Mouse (Mus musculus) hindlimb bud, embryonic 11.5 days (tissue): ENCODE results near the gene Tifa.
"Not testable (repeated sequence)": the region's sequence is repeated elsewhere in the genome, so short reads cannot be mapped to it uniquely, and the experiment has no call there.

Source experiments
- DNase-seq: peaks from one replicate; pipeline ENCODE4 v3.0.0-alpha.2; 2012; ENCODE audit warnings: low read depth, low spot score; ENCODE audit errors: extremely low spot score

The Tifa gene

GRCm38 (mm10) chr3:127789500-127790191, at the start of gene Tifa:
Tifa (plus strand) TSS chr3:127789805.
- no peak for DNase-seq

DNA sequence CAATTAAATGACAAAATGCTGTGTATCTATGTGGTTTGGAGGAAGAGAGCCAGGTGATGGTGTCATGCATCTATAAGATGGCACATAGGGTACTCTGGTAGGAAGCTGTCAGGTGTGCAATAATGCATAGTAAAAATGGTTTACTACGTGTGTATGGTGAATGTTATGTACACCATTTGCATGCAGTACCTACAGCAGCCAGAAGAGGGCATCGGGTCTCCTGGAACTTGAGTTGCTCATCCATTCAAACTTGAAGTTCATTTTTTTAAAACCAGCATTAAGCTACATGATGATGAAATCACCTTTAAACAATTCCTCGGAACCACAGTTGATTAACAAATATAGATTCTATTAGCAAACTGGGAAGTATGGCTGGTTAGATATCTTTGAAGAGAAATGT, 48.1 kb upstream of the Tifa start:
- no peak for DNase-seq

DNA sequence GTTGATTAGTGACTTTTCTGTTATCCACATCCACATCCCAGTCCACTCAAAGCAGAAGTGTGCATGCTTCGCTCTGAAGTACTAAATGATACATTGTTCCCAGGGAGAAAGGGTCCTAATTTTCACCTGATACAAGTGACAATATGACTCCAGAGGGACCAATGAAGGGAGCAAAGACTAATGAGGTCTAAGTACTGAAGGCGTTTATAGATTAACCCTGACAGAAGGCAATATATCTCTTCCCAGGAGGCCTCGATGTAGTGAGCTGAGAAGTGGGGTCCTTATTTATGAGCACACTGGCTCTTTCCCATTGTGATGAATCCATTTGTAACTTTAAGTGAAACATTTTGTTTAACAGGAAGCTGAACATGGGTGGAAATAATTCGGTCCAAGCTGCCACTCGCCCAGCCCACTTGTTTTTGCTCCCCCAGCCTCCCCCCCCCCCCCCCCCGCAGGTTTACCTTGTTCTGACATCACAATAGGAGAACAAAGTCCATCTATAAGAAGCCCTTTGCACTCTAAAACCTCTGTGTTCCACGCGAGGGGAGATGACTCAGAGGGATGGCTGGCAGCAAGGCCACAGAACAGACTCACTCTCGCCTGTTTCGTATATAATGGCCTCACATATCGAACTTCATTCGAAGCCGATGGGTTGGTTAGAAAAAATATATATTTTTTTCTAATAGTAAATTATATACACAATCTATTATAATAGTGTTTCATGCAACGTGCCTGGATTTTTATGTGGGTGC, 45.8 kb upstream of the Tifa start:
- no peak for DNase-seq

GRCm38 (mm10) chr3:127745504-127745903, 44.1 kb upstream of the Tifa start:
- no peak for DNase-seq

GRCm38 (mm10) chr3:127745911-127746640, 43.5 kb upstream of the Tifa start:
- DNase-seq: no peak

DNA sequence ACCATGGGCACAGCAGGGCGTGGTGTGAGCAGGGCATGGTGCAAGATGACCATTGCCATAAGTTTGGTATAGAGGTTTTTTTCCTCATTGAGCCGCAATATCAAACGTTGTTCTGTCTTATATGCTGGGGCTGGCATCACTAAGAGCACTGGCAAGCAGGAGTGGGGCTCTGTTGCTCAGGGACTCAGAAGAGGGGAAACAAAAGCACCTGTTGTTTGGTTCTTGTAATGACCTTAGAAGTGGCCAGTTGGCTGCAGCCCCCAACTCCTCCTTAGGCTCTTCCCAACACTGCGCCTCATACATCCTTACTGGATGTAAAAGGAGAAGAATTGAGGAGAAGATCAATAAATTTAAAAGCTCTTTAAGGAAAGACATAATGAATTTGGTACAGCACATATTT, 41.0 kb upstream of the Tifa start:
- no peak for DNase-seq

DNA sequence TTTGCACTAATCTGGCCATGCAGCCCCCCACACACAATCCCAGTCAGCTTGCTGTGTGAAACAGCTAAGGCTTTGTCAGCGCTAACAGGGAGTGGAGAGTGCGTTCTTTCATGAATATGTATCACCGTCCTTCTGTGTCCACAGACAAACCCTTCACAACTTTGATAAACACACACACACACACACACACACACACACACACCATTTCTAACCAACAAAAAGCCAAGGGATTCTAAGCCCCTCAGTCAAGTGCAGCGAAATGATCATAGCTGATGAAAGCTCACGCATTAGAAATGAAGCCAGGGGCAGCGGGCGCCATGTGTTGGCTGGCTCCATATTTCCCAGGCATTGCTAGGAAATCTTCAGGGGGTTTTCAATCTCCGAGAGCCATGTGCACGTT, 40.3 kb upstream of the Tifa start:
- DNase-seq: no peak

GRCm38 (mm10) chr3:127749981-127750562, 39.5 kb upstream of the Tifa start:
- no peak for DNase-seq

DNA sequence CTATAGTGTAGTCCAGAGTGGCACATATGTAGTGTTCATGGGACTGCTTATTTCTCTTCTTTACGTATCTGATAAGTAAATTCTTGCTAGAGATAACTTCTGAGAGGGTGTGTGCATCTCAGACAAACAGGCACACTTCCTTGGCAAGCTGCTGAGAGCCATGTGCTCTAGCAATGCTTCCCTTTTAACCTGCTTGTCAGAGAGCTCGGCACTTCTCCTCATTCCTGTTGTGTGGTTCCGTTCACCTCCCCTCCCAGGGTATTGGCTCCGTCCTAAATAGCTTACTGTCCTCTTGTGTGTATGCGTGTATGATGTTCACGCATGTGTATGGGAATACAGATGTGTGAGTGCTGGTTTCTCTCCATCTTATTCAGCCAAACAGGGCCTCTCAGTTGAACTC, 33.1 kb upstream of the Tifa start:
- DNase-seq: no peak

- DNase-seq: no peak
These were observed 31.7 kb upstream of the Tifa start for GRCm38 (mm10) chr3:127757886-127758301.

DNA sequence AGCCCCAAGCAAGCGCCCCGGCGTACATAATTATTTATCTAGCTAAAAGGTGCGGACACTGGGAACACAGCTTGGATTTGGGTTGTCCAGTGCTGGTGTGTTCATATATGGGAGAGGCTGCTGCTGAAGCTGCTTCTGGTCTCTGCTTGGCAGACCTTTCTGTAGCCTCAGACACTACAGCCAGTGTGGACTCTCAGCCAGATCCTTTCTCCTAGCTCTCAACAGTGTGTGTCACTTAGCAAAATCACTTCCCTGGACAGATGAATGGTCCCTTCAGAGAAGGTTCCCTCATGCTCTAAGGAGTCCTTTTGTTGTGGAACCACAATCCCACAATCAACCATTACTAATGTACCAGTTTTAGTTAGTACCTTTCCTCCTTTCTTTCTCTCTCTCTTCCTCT, 30.8 kb upstream of the Tifa start:
- no peak for DNase-seq

- DNase-seq: no peak
These were observed 30.4 kb upstream of the Tifa start for GRCm38 (mm10) chr3:127759212-127759611.

DNA sequence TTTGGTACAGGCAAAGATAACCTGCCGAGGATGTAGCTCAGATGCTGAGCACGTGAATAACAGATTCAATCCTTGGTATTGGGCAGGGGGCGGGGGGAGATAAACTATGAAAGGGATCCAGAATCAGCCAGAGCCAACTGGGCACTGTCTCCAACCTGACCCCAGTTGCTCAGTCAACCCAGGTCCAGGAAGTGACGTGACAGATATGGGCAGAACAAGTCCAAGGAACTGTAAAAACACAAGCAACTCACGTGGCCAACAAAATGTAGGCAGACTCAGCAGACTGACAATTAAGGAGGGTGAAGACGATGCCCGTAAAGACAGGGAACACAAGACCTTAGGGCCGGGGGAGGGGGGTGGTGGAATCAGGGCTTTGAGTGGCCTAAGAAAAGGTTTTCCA, 27.2 kb upstream of the Tifa start:
- DNase-seq: no peak

GRCm38 (mm10) chr3:127763076-127763612, 26.5 kb upstream of the Tifa start:
- DNase-seq: no peak

DNA sequence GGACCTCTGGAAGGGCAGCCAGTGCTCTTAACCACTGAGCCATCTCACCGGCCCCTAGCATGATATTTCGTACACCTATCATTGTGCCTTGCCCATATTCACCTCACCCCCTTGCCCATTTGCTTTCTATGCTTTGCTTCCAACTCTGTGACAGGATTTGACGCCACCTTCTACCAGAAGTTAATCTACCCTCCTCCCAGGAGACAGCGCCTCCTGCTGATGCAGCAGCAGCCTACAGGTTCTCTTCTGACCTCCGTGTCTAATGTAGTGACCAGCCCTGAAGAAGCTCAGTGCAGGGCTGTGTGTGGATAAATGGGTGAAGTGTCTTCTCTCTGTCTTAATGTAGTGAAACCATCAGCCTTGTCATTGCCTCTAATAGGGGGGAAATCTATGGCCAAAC, 25.1 kb upstream of the Tifa start:
- DNase-seq: no peak

GRCm38 (mm10) chr3:127765971-127766370, 23.6 kb upstream of the Tifa start:
- DNase-seq: no peak

DNA sequence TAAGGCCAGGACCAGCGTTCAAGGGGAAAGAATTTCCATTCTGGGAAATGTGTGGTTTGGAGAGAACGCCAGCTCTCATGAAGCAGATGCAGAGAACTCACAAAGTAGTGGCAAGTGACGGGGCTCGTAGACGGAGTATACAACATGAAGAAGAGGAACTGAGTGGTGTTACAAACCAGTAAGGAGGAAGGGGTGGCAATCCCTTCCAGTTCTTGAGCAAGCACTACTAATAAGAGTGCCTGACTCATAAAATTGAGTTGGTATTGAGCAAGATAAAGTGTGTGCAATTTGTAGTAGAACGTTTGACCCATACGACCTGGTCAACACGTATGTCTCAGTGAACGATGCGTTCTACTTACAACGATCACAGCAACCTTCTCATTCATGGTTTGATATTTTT, 20.5 kb upstream of the Tifa start:
- no peak for DNase-seq

DNA sequence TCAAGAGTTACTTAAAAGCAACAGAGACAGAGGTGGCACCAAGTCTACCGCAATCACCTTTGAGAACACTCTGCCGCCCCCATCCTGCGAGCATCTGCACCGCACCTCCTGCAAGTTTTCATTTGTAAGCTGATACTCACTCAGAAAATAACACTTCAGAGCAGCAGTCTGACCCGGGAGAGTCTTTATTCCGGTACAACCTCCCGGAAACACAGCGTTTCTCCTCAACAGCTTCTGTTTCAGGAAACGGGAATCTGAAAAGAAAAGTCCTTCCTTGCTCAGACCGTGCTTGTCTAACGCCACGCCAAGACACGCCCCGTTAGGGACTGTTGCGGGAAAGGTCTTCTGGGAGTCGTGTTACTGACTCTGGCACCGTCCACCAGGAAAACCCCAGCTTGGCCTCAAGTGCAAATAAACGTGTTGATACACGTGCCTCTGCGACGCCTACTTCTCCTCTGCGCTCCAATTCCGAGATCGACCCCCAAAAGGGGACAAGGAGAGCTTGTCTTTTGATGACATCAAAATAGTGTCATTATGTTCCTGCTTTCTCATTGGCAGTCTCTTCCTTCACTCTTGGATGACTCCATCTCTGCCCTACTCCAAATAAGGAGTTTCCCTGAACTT, 9.5 kb upstream of the Tifa start, which contains the start of gene Alpk1:
Gene Alpk1 (minus strand): TSS at position 507 of the 624 bp plus-strand sequence.
- DNase-seq: no peak

- no peak for DNase-seq
These were observed 8.7 kb upstream of the Tifa start for GRCm38 (mm10) chr3:127780921-127781320.

- DNase-seq: no peak
These were observed 6.7 kb upstream of the Tifa start for GRCm38 (mm10) chr3:127782921-127783320.

- not testable (repeated sequence) for DNase-seq
These were observed 5.9 kb upstream of the Tifa start for GRCm38 (mm10) chr3:127783680-127784079.
